Mouse (Mus musculus) MEL (cell line): ENCODE data around the gene Itgae. TPM values are rescaled to one million over a fixed set of nuclear protein-coding genes. Genes with fewer than 3 reads are reported as not detected.

ENCODE experiments used
- DNase-seq: peaks from one replicate; pipeline ENCODE4 v3.0.0; 2011; ENCODE audit warnings: low read depth, low spot score
- H3K27ac ChIP-seq: 2 replicates; pipeline ENCODE4 v1.5.1; 2012; ENCODE audit warnings: low read depth, mild to moderate bottlenecking, control low read depth, low read length, moderate library complexity; ENCODE audit not compliant: control insufficient read depth
- H3K27me3 ChIP-seq, 2 experiments: fragments of 150-350 bp in 1 of 2; sonication (generic) in 1 of 2; 2 replicates each; pipeline ENCODE4 v1.6.1; 2012; ENCODE audit warnings: low read length in 2 of 2, mild to moderate bottlenecking in 2 of 2, improper control_type of control experiment in 1 of 2, moderate library complexity in 1 of 2; ENCODE audit not compliant: insufficient read depth in 2 of 2, control insufficient read depth in 1 of 2
- H3K36me3 ChIP-seq, 2 experiments: 2 replicates each; pipeline ENCODE4 v1.6.1; 2012 to 2014; ENCODE audit warnings: low read length in 2 of 2, improper control_type of control experiment in 1 of 2, inconsistent platforms in 1 of 2, mild to moderate bottlenecking in 1 of 2; ENCODE audit not compliant: insufficient read depth in 2 of 2, control insufficient read depth in 1 of 2
- H3K4me1 ChIP-seq, 2 experiments: fragments of 150-350 bp in 1 of 2; sonication (generic) in 1 of 2; 2 replicates each; pipeline ENCODE4 v1.6.1; 2012; ENCODE audit warnings: low read length in 2 of 2, improper control_type of control experiment in 1 of 2, mild to moderate bottlenecking in 1 of 2; ENCODE audit not compliant: insufficient read depth in 2 of 2, control insufficient read depth in 1 of 2
- H3K4me3 ChIP-seq, 2 experiments: fragments of 150-350 bp in 1 of 2; sonication (generic) in 1 of 2; 2 replicates each; pipeline ENCODE4 v1.5.1; 2012; ENCODE audit warnings: low read depth in 2 of 2, low read length in 2 of 2, mild to moderate bottlenecking in 2 of 2, moderate library complexity in 2 of 2, control low read depth in 1 of 2, improper control_type of control experiment in 1 of 2; ENCODE audit not compliant: control insufficient read depth in 1 of 2, insufficient read depth in 1 of 2
- H3K79me2 ChIP-seq: 2 replicates; pipeline ENCODE4 v1.6.1; 2012; ENCODE audit warnings: mild to moderate bottlenecking, low read length, moderate library complexity; ENCODE audit not compliant: control insufficient read depth, poor library complexity, insufficient read depth
- H3K9ac ChIP-seq: 2 replicates; pipeline ENCODE4 v1.6.1; 2012; ENCODE audit warnings: low read depth, mild to moderate bottlenecking, control low read depth, low read length, moderate library complexity; ENCODE audit not compliant: control insufficient read depth, poor library complexity, severe bottlenecking
- H3K9me3 ChIP-seq: fragments of 150-350 bp; sonication (generic); replicated peaks from 2 replicates; pipeline ENCODE4 v1.6.1; 2012; ENCODE audit warnings: mild to moderate bottlenecking, low read length, improper control_type of control experiment, moderate library complexity; ENCODE audit not compliant: insufficient read depth
- CHD1 ChIP-seq: IDR thresholded peaks from 2 replicates; pipeline ENCODE4 v1.6.1; 2012; ENCODE audit warnings: low read depth, mild to moderate bottlenecking, inconsistent platforms, low read length, improper control_type of control experiment
- CHD2 ChIP-seq: IDR thresholded peaks from 2 replicates; pipeline ENCODE4 v1.6.1; 2011; ENCODE audit warnings: low read length, improper control_type of control experiment
- CTCF ChIP-seq, 3 experiments: IDR thresholded peaks in 2 of 3; conservative IDR thresholded peaks in 1 of 3; 2 replicates each; pipeline ENCODE4 v1.5.1; 2011 to 2012; ENCODE audit warnings: low read length in 3 of 3, low read depth in 2 of 3, mild to moderate bottlenecking in 2 of 3, improper control_type of control experiment in 1 of 3, inconsistent platforms in 1 of 3, mixed read lengths in 1 of 3, moderate library complexity in 1 of 3; ENCODE audit not compliant: control insufficient read depth in 1 of 3, insufficient read depth in 1 of 3, poor library complexity in 1 of 3, severe bottlenecking in 1 of 3
- E2F4 ChIP-seq: IDR thresholded peaks from 2 replicates; pipeline ENCODE4 v1.6.1; 2011; ENCODE audit warnings: low read depth, low read length, improper control_type of control experiment, borderline replicate concordance
- ELF1 ChIP-seq: IDR thresholded peaks from 2 replicates; pipeline ENCODE4 v1.6.1; 2014; ENCODE audit warnings: low read depth, mild to moderate bottlenecking, inconsistent platforms, low read length, improper control_type of control experiment, moderate library complexity
- EP300 ChIP-seq, 2 experiments: IDR thresholded peaks; 2 replicates each; pipeline ENCODE4 v1.6.1; 2011; ENCODE audit warnings: improper control_type of control experiment in 2 of 2, low read length in 2 of 2, low read depth in 1 of 2, mild to moderate bottlenecking in 1 of 2
- GABPA ChIP-seq: IDR thresholded peaks from 2 replicates; pipeline ENCODE4 v1.6.1; 2012; ENCODE audit warnings: low read depth, mild to moderate bottlenecking, inconsistent platforms, low read length, improper control_type of control experiment, moderate library complexity
- GATA1 ChIP-seq: IDR thresholded peaks from 2 replicates; pipeline ENCODE4 v1.6.1; 2011; ENCODE audit warnings: low read depth, low read length, improper control_type of control experiment
- HCFC1 ChIP-seq: IDR thresholded peaks from 2 replicates; pipeline ENCODE4 v1.6.1; 2012; ENCODE audit warnings: low read depth, mild to moderate bottlenecking, inconsistent platforms, low read length, improper control_type of control experiment, moderate library complexity
- JUND ChIP-seq: IDR thresholded peaks from 2 replicates; pipeline ENCODE4 v1.6.1; 2011; ENCODE audit warnings: low read depth, mild to moderate bottlenecking, improper control_type of control experiment, low read length
- KAT2A ChIP-seq: conservative IDR thresholded peaks from 2 replicates; pipeline ENCODE4 v1.6.1; 2012; ENCODE audit warnings: low read depth, low read length, improper control_type of control experiment, inconsistent platforms
- MAFK ChIP-seq: IDR thresholded peaks from 2 replicates; pipeline ENCODE4 v1.6.1; 2011; ENCODE audit warnings: low read depth, mild to moderate bottlenecking, low read length, improper control_type of control experiment, borderline replicate concordance
- MAX ChIP-seq: IDR thresholded peaks from 2 replicates; pipeline ENCODE4 v1.6.1; 2011; ENCODE audit warnings: low read length, improper control_type of control experiment
- MEF2A ChIP-seq: IDR thresholded peaks from 2 replicates; pipeline ENCODE4 v1.6.1; 2014; ENCODE audit warnings: low read depth, mild to moderate bottlenecking, inconsistent platforms, low read length, improper control_type of control experiment; ENCODE audit not compliant: poor library complexity, insufficient replicate concordance, severe bottlenecking; ENCODE audit errors: extremely low read depth
- MYC ChIP-seq: IDR thresholded peaks from 2 replicates; pipeline ENCODE4 v1.6.1; 2011; ENCODE audit warnings: low read depth, mild to moderate bottlenecking, low read length, improper control_type of control experiment, moderate library complexity
- NELFE ChIP-seq: IDR thresholded peaks from 2 replicates; pipeline ENCODE4 v1.6.1; 2011; ENCODE audit warnings: low read depth, low read length, improper control_type of control experiment
- NRF1 ChIP-seq: IDR thresholded peaks from 2 replicates; pipeline ENCODE4 v1.6.1; 2014; ENCODE audit warnings: low read depth, mild to moderate bottlenecking, inconsistent platforms, low read length, improper control_type of control experiment, moderate library complexity; ENCODE audit not compliant: poor library complexity, insufficient read depth, severe bottlenecking
- POLR2AphosphoS5 ChIP-seq: IDR thresholded peaks from 2 replicates; pipeline ENCODE4 v1.6.1; 2012; ENCODE audit warnings: low read depth, borderline replicate concordance, mild to moderate bottlenecking, inconsistent platforms, low read length, moderate library complexity, mixed read lengths
- RAD21 ChIP-seq: IDR thresholded peaks from 2 replicates; pipeline ENCODE4 v1.6.1; 2011; ENCODE audit warnings: mild to moderate bottlenecking, low read depth, low read length, improper control_type of control experiment
- SIN3A ChIP-seq: IDR thresholded peaks from 2 replicates; pipeline ENCODE4 v1.6.1; 2012; ENCODE audit warnings: low read length, improper control_type of control experiment, inconsistent platforms
- SMC3 ChIP-seq: IDR thresholded peaks from 2 replicates; pipeline ENCODE4 v1.6.1; 2011; ENCODE audit warnings: low read depth, low read length, improper control_type of control experiment
- TBP ChIP-seq: IDR thresholded peaks from 2 replicates; pipeline ENCODE4 v1.8.0; 2011; ENCODE audit warnings: low read depth, low read length, improper control_type of control experiment
- TCF12 ChIP-seq: IDR thresholded peaks from 2 replicates; pipeline ENCODE4 v1.6.1; 2014; ENCODE audit warnings: low read depth, mild to moderate bottlenecking, inconsistent platforms, low read length, improper control_type of control experiment, moderate library complexity
- UBTF ChIP-seq: IDR thresholded peaks from 2 replicates; pipeline ENCODE4 v1.6.1; 2012; ENCODE audit warnings: low read depth, mild to moderate bottlenecking, inconsistent platforms, low read length, improper control_type of control experiment, moderate library complexity, borderline replicate concordance; ENCODE audit not compliant: insufficient read depth
- USF1 ChIP-seq: IDR thresholded peaks from 2 replicates; pipeline ENCODE4 v1.6.1; 2014; ENCODE audit warnings: low read depth, mild to moderate bottlenecking, inconsistent platforms, low read length, improper control_type of control experiment, moderate library complexity
- USF2 ChIP-seq, 2 experiments: IDR thresholded peaks; 2 replicates each; pipeline ENCODE4 v1.6.1; 2011 to 2012; ENCODE audit warnings: improper control_type of control experiment in 2 of 2, low read length in 2 of 2, borderline replicate concordance in 1 of 2, inconsistent platforms in 1 of 2, low read depth in 1 of 2, mild to moderate bottlenecking in 1 of 2; ENCODE audit not compliant: insufficient read depth in 1 of 2
- ZC3H11A ChIP-seq: IDR thresholded peaks from 2 replicates; pipeline ENCODE4 v1.6.1; 2012; ENCODE audit warnings: low read depth, mild to moderate bottlenecking, inconsistent platforms, low read length, improper control_type of control experiment
- ZKSCAN1 ChIP-seq: IDR thresholded peaks from 2 replicates; pipeline ENCODE4 v1.6.1; 2012; ENCODE audit warnings: low read depth, mild to moderate bottlenecking, inconsistent platforms, low read length, improper control_type of control experiment, moderate library complexity
- ZMIZ1 ChIP-seq: IDR thresholded peaks from 2 replicates; pipeline ENCODE4 v1.6.1; 2012; ENCODE audit warnings: low read depth, mild to moderate bottlenecking, inconsistent platforms, low read length, improper control_type of control experiment, moderate library complexity
- ZNF384 ChIP-seq: IDR thresholded peaks from 2 replicates; pipeline ENCODE4 v1.6.1; 2012; ENCODE audit warnings: low read depth, mild to moderate bottlenecking, inconsistent platforms, low read length, improper control_type of control experiment
- polyA plus RNA-seq, 2 experiments: library from polyadenylated mRNA; stranded (reverse) in 1 of 2; unstranded in 1 of 2; fragments of >175 nt in 1 of 2; fragments of >200 nt in 1 of 2; gene quantifications; 2 replicates each; pipeline versions ENCODE4 v1.2.1 to v1.2.4; 2012; ENCODE audit warnings: low replicate concordance in 2 of 2, low read depth in 1 of 2; ENCODE audit not compliant: insufficient read length in 2 of 2, insufficient read depth in 1 of 2, missing spikeins in 1 of 2
- total RNA-seq: library from RNA; depleted of rRNA; stranded (reverse); fragments of 300-350 nt; gene quantifications from 2 replicates; pipeline ENCODE4 v1.2.3, GENCODE M21; 2012

The Itgae gene
- total and polyA plus RNA-seq, 3 experiments = 0.04 to 0.22 TPM; not detected in 1

GRCm38 (mm10) chr11:73047542-73047996 is 42.8 kb upstream of the Itgae start, which contains the start of gene Ncbp3 (continued):
- TF ChIP-seq CHD2 = no peak
- no peak for TF ChIP-seq NRF1
- peak; percentile 96 for TF ChIP-seq NELFE
- TF ChIP-seq MEF2A = no peak
- no peak for TF ChIP-seq MAFK
- 0 out of 2 replicates have a peak, but pooled peaks have one; percentile 30 for TF ChIP-seq MAX
- TF ChIP-seq ZNF384 = no peak
- TF ChIP-seq TCF12 = peak; percentile 88
- TF ChIP-seq ELF1 = peak; percentile 82
- TF ChIP-seq JUND = no peak
- peak; percentile 96; the same call in 1 of the 2 replicates for TF ChIP-seq GABPA
- peak; percentile 98 for TF ChIP-seq SIN3A
- TF ChIP-seq KAT2A = no peak; the same call in 1 of the 2 replicates
- TF ChIP-seq ZKSCAN1 = no peak
- TF ChIP-seq ZMIZ1 = peak; percentile 88; the same call in 1 of the 2 replicates
- TF ChIP-seq CHD1 = no peak
- no peak for TF ChIP-seq RAD21
- TF ChIP-seq USF2 (IDR thresholded peaks at IDR 0.05; ENCODE audit: borderline replicate concordance in 1 of 2, insufficient read depth in 1 of 2, low read depth in 1 of 2, low read length in 2 of 2) = no peak
- TF ChIP-seq HCFC1 = peak; percentile 95
- TF ChIP-seq MYC = no peak

- Histone ChIP-seq H3K36me3 (peaks cover 5 to 22% of the 10 kb centered on the region in 2 experiments; a peak in 3 of 4 replicates), H3K79me2 (peaks cover 16% of the 10 kb centered on the region), H3K9ac (peak overlapping the region; percentile 92), H3K27ac (peak overlapping the region; percentile 73), H3K9me3 (no peaks in the 10 kb centered on the region), H3K4me1 (peaks cover 10 to 18% of the 10 kb centered on the region in 2 experiments), H3K27me3 (no peaks in the 10 kb centered on the region), H3K4me3 (peak overlapping the region; percentile 81 to 88)
- peak; percentile 79 for DNase-seq
- TF ChIP-seq E2F4 (no peak; the same call in 1 of the 2 replicates), ZKSCAN1 (no peak), NRF1 (peak; percentile 58; the same call in 1 of the 2 replicates), SMC3 (no peak), JUND (no peak), EP300 (IDR thresholded peaks at IDR 0.05; ENCODE audit: low read depth in 1 of 2, low read length in 2 of 2) (0 out of 4 replicates have a peak, but pooled peaks of 1 of the 2 experiments have one; percentile 3), GATA1 (0 out of 2 replicates have a peak, but pooled peaks have one; percentile 25), UBTF (0 out of 2 replicates have a peak, but pooled peaks have one; percentile 27), POLR2AphosphoS5 (no peak), USF1 (peak; percentile 61), CHD2 (no peak), TCF12 (no peak), ZC3H11A (no peak), CTCF (IDR thresholded peaks at IDR 0.05 in 2 of 3, conservative IDR thresholded peaks at IDR 0.05 in 1 of 3; ENCODE audit: control insufficient read depth in 1 of 3, insufficient read depth in 1 of 3, low read depth in 2 of 3, low read length in 3 of 3, poor library complexity in 1 of 3, severe bottlenecking in 1 of 3) (no peak; a peak in 1 of 6 replicates), HCFC1 (no peak), MYC (no peak), TBP (no peak), SIN3A (no peak; the same call in none of the 2 replicates)
Observed at GRCm38 (mm10) chr11:73048030-73048876, 42.1 kb upstream of the Itgae start.
